Mouse (Mus musculus): ENCODE data around the gene Arhgap5. TPM values are rescaled to one million over a fixed set of nuclear protein-coding genes. Genes with fewer than 3 reads are reported as not detected.
"Not testable (repeated sequence)": the region's sequence is repeated elsewhere in the genome, so short reads cannot be mapped to it uniquely, and the experiment has no call there.

Gene Arhgap5
- total RNA-seq, 2 experiments from 2014 or later, result 79.2 to 81.0 TPM

DNA sequence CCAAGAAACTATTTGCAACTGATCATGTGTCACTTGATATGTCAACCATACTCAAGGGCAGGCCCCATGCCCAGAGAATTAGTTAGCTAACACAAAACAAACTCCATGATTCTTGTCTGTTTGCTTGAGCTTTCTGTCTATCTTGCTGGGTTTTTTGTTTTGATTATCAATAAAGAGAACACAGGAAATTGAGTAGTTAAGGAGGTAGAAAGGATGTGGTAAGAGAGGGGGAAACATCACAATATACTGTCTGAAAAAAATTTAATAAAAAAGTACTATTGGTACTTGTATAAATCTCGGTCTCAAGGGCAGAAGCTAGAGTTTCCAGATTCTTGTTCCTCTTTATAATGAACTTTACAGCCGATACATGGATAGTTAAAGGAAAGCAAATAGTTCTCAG, 20.9 kb downstream of the Arhgap5 start:
- intact Hi-C loops (cut with DNase I), result no loop called here
- no peak for DNase-seq

DNA sequence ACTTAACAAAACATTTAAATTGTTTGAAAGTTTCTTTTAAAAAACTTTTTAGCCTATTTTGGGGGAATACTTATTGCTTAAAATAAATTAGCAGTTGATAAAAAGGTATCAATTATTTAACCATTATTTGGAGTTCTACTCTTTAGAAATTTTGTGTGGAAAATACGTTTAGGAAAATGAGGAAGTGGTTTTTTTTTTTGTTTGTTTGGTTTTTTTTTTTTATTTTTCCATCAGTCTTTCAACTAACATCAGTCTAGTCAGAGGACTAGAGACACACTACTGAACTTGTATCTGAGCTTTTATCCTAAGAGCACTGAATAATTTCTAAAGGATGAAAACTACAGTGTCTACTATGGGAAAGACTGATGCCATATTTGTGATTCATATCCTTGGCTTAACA, 21.7 kb downstream of the Arhgap5 start:
- no peak for DNase-seq
- intact Hi-C loops (cut with DNase I), result no loop called here

DNA sequence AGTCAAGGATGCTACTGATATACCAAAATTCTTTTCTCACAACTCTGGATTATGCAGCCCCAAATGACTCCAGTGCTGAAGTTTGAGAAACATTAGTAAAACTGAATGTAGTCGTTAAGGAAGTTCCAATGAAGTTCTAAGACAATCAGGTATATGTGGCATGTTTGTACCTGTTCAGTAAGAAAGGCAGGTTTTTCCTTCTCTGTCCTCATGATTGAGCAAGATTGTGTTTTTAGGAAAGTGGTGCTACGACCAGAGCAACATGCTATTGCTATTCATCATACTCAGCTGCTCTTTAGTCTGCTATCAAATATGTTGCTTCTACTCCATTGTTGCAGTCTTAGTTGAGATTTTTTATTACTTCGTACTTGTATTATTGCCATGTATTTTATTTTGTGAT, 26.0 kb downstream of the Arhgap5 start:
- DNase-seq, result no peak
- intact Hi-C loops (cut with DNase I), result no loop called here

DNA sequence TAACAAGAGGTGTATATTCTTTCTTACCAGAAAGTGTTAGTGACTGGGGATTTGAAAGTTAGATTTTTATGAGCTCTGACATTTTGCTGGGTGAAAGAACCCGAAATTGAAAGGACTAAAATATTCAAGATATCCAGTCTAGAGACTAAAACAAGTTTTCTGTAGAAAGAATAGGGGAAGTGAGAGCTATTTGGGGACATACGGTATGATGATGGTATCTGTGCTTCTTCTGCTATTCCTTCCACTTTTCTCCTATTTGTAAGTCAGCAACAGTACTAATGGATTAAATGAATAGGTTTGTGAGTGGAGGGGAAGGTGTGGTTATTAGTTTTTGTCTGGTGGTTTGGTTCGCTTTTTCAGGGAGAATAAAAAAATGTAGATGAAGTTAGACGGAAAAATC, 37.5 kb downstream of the Arhgap5 start:
- no peak for DNase-seq
- intact Hi-C loops (cut with DNase I), result no loop called here

DNA sequence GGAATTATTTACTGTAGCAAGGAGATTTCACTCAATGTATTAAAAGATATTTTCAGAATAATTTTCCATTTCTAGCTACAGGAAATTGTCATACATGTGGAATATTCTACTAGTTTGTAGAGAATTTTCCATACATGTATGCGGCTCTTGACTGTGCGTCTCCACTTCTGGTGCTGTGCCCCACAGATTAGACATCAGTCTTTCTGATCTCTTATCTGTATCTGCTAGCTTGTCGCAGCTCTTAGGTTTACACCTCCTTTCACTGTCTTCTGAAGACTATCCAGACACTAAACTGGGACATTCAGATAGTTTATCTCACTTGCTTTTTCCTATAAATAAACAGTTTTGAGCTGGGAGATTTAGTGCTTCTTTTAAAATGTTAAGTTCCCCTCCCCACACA, 40.8 kb downstream of the Arhgap5 start:
- intact Hi-C loops (cut with DNase I), result no loop called here
- DNase-seq, result no peak

DNA sequence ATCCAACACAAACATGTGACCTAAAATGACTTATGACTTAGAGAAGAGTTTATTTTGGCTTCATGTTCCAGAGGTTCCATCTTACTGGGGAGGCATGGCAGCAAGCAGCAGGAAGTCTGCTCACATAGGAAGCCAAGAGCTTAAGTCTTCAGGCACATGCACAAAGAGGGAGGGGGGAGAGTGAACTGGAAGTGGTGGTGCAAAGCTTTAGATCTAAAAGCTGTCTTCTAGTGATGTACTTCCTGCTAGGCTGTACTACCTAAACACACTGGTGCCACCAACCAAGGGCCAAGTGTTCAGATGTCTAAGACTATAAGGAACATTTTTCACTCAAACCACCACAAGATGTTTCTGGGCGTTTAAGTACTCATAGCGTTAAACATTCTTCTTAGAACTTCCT, 48.3 kb downstream of the Arhgap5 start:
- no peak for DNase-seq
- intact Hi-C loops (cut with DNase I), result loop anchor here (5.0 kb wide), 1 partner anchor 45 kb away; no protein-coding TSS in a partner anchor

DNA sequence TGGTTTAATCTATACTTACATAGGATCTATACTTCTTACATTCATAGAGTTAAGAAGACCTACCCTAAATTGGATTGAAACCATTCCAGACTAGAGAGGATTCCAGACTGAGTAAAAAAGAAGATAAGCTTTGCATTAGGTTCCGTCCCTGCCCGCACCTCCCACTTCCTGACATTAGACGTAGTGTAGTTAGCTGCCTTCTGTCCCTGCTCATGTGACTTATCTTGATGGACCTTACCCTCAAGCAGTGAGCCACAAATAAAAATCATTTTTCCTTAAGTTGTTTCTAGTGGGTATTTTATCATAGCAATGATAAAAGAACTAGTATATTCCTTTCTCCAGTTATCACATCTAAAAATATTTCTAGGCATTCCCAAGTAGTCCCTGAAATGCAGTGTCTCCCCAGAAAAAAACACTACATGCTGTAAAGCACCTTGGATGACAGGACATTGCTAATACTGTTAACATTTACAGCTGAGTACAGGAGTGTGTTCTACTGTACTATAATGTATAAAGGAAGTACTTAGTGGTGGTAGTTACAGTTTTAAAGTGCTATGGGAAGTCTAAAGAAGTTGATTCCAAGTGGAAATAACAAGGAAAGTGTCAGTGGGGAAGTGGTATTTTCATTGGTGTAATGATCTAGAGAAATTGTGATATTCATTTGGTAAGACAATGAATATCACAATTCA, 51.6 kb downstream of the Arhgap5 start:
- no peak for DNase-seq
- intact Hi-C loops (cut with DNase I), result no loop called here

DNA sequence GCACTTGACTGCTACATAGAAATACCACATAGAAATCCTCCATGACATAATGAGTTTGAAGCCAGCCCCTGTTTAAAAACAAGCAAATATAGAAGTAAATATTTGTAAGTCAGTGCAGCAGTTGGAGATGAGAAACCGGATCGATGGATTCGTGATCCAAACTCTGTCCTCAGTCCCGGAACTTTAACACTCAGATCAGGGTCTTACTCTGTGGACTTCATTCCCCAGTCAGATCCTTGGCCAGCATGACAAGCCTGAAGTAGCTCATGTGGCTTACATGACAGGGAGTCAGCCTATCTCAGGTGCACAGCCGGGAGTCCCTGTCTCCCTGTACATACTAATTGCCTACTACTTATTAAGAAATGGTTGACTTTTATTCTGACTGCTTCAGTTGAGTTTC, 61.9 kb downstream of the Arhgap5 start:
- no peak for DNase-seq
- intact Hi-C loops (cut with DNase I), result no loop called here

DNA sequence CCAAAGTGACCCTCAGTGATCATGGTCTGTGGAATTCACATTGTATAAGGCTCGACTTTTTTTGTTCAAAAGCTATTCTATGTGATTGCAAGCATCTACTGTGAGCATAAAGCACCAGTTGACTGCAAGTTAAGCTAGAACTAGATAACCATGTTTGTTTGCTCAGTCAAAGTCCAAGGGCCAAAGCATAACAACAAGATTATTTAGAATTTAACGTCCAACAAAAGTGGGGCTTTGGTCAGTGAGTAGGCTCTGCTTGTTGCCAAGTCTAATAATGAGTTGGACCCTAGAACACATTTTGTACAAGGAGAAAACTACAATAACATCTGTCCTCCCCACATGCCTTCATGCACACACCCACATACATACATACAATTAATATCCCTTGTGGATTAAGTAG, 69.6 kb downstream of the Arhgap5 start:
- DNase-seq, result no peak
- intact Hi-C loops (cut with DNase I), result no loop called here

DNA sequence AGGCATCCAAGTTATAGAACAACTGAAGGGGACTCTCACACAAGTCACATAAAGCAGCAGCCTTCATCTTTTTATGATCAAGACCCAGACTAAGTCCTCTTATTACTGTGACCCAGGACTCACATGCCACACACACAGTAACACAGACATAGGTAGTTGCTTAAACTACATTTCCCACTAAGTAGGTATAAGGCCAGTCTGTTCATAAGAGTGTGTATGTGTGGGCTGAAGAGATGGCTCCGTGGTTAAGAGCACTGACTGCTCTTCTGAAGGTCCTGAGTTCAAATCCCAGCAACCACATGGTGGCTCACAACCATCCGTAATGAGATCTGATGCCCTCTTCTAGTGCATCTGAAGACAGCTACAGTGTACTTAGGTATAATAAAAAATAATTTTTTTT, 82.7 kb downstream of the Arhgap5 start:
- intact Hi-C loops (cut with DNase I); DNase-seq: not testable (repeated sequence)

DNA sequence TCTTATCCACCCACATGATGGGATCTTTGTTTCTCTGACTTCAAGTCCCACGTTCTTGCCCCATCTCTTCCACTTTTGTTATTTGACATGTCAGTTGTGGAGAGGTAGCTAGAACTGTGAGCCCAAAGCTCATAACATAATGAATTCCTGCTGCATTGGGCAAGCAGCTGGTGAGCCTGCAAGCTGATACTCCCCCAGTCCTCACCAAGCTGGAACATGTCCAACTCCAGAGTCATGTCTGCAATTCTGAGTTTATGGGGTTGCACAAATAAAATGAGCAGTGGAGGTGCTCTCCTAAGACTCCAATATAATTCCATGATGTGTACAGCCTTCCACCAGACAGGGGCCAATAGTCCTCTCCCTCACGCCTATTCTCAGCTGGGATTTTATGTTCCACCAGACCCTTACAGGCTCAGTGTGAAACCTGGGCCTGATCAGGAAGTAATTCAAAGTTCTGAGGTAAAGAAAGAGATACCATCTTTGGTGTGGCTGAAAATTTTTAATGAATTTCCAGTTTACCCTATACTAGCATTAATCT, 83.8 kb downstream of the Arhgap5 start:
- intact Hi-C loops (cut with DNase I), result no loop called here
- no peak for DNase-seq

DNA sequence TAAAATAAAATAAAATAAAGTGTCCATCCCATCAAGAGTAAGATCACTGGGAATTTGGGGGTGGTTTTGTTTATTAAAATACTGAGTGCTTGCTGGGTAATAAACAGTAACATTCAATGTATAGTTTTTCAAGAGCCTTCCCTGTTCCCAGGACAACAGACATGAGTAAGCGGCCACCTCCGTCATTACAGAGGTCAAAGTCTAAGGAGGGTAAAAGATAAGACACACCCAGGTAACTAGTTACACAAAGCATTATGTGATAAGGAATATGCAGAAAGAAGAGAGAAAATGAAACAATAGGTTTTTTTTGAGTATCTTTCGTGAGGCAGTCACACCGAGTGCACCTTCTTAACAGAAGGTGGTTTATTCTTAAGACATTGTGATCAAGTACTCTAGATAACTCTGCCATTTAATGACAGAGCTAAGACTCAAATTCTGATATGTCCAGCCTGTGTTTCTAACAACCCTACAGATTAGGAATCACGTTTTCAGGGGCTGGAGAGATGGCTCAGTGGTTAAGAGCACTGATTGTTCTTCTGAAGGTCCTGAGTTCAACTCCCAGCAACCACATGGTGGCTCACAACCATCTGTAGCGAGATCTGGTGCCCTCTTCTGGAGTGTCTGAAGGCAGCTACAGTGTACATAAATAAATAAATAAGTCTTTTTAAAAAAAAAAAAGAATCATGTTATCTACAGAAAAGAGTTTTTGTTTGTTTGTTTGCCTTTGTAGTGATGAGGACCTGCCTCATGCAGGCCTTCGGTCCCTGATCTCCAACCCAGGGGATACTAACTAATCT, 91.8 kb downstream of the Arhgap5 start:
- no peak for DNase-seq
- intact Hi-C loops (cut with DNase I), result no loop called here

DNA sequence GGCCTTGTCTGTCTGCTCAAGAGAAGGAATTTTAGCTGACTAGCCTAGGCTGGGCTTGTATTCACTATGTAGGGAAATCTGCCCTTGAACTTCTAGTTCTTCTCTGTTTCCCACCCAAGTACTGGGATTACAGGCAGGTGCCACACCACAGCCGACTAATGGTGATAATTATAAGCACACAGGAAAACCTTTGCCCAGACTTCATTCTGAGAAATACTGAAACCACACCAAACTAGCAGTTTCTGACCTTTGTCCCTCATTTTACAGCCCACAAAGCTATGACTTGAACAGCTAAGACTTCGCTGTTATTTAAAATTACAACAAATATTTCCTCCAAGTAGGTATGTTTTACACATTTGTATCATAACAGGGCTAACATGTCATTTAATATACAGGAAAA, 98.7 kb downstream of the Arhgap5 start:
- intact Hi-C loops (cut with DNase I), result loop anchor here (5.0 kb wide), 1 partner anchor 295 kb away; no protein-coding TSS in a partner anchor
- no peak for DNase-seq

DNA sequence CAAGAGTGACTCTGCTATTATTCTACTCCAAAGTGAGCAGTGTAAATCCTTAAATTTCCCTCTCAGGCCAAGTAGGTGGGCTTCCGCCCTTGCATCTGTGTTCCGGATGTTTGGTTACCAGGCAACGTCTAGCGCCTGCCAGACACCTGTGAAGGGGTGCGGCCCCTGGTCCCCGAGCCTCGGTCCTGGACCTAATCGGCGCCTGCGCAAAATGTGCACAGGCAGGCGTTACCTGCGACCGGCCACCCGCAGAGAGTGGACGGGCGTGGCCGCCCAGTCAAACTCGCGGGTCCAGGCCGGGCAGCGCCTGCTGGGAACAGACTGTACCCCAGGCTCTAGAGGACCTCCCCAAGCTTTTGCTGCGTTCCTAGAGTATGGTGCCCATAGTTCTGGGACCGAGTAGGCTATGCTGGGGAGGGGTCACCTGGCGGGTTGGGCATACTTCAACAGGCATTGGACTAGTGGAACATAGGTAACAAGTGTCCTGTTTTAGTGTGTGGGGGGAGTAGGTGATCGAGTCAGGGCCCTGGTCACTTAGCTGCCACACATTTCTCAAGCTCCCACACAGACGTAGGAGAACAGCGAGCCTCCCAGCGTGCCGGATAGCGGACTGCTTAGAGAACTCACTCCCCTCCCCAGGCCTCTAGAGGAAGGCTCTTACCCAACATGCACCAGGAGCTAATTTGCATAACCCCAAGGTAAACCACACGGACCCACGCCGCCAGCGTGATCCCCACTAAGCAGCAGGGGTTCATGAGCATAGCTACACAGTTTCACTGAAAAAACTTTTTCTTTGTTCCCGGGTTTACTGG, 99.3 kb downstream of the Arhgap5 start:
- peak; percentile 79 to 86 for DNase-seq
- intact Hi-C loops (cut with DNase I), result loop anchor here (1.0 to 5.0 kb wide), 2 partner anchors 99 to 294 kb away; no protein-coding TSS in a partner anchor

DNA sequence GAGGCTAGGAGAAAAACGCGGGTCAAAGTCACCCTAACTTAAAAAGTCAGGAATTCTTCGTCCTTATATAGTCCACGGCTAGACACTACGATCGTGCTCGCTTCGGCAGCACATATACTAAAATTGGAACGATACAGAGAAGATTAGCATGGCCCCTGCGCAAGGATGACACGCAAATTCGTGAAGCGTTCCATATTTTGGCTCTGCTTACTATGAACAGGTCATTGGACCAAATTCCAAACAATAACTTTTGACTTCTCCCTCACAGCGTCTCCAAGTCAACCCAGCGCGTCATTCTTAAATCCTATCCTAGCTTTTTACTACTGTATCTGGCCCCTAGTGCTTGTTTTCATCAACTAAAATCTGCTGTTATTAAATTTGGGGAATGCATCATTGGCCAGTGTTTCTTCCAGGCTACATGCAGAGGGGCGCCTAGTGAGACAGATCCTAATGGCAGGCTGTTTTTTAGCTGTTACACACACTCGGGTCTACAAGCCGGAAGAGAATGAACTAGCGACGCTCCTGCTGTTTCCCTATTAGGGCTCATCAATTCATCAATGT, 100.0 kb downstream of the Arhgap5 start:
- intact Hi-C loops (cut with DNase I), result loop anchor here (1.0 to 5.0 kb wide), 2 partner anchors 99 to 294 kb away; no protein-coding TSS in a partner anchor
- DNase-seq, result peak in 1 of 2 experiments; percentile 30

DNA sequence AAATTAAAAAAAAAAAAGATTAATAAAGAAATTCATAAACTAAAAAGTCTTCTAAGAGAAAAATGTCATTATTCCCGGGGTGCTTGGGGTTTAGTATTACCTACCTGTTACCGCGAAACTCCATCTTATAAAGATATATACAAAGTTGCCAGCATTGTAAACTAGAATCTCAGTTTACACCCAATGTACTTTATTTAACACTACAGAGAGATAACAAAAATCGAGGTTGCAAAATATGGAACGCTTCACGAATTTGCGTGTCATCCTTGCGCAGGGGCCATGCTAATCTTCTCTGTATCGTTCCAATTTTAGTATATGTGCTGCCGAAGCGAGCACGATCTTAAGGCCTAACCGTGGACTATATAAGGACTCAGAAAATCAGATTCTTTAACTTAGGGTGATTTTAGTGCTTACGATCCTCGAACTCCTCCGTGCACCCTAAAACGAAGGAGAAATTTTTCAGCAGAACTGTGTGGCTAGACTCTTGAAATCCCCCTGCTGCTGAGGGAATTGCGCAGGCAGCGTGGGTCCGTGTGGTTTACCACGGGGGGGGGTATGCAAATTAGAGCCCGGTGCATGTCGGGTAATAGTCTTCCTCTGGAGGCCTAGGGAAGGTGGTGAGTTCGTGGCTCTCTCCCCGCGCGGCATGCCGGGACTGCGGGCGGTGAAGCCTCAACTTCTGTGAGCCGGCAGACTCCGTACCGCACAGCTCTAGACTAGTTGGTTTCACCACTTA, 100.7 kb downstream of the Arhgap5 start:
- intact Hi-C loops (cut with DNase I), result loop anchor here (5.0 kb wide), 1 partner anchor 293 kb away; no protein-coding TSS in a partner anchor
- DNase-seq, result peak; percentile 92 to 96

DNA sequence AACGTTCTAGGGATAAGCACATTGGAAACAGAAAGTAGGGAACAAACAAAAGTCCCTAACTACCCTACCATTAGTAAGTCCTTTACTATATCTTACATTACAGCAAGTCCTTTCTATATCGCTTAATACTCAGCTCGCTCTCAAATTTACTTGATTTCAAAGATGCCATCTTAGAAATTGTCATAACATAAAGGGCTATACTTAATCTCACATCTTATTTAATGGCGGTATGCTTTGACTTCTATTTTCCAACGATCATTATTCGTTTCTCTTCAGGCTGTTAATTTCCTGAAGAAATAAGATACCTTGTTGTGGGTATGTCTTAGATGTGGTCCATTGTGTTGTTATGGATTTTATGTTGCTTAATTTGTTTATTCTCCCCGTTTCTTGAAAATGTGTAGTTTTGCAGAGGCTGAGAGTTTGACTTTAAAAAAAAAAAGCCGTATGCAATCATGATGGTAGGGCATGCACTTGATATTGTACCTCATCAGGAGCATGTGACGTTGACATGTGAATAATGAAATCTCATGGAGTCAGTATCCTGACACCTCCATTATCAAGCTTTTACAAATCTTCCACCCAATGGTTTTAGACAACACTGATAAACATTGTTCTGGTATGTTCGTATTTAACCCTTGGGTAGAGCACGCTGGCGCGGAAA, 101.3 kb downstream of the Arhgap5 start:
- intact Hi-C loops (cut with DNase I), result loop anchor here (5.0 kb wide), 1 partner anchor 292 kb away; no protein-coding TSS in a partner anchor
- no peak for DNase-seq

DNA sequence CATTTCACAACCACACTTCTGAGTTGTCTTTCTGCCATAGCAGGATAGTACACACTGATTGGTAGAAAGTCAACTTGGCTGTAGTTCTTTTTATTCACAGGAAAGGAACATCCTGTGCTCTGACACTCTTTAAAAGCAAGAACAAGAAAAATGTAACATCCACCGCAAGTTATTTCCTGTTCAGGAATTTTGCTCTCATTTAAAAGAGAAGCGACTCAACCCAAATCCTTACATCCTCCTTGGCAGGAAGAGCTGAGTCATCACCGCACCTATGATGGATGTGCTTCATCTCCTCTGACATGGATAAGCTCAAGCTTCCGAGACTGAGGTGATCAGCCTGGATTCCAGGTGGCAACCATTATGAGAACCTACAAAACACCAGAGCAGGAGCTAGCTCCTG, 103.6 kb downstream of the Arhgap5 start:
- no peak for DNase-seq
- intact Hi-C loops (cut with DNase I), result no loop called here

DNA sequence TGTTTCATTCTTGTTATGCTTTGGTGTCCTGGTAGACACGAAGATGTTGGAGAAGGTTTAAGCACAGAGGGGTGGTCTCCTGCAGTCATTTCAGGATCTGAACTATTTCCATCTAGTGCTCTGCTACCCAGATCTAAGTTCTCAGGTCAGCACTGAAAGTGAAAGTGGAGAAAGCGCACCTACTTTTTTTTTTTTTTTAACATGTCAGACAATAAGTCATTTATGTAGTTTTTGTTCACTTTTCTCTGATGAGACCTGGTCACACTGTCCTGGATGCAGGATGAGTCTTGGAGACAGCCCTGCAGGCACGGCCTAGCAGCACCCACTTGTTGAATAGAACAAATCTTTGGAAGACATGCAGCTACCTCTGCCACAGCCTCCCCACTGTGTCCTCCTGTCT, 111.9 kb downstream of the Arhgap5 start:
- no peak for DNase-seq
- intact Hi-C loops (cut with DNase I), result no loop called here
